Mouse (Mus musculus): ENCODE data around the gene Sh3tc1.

DNA sequence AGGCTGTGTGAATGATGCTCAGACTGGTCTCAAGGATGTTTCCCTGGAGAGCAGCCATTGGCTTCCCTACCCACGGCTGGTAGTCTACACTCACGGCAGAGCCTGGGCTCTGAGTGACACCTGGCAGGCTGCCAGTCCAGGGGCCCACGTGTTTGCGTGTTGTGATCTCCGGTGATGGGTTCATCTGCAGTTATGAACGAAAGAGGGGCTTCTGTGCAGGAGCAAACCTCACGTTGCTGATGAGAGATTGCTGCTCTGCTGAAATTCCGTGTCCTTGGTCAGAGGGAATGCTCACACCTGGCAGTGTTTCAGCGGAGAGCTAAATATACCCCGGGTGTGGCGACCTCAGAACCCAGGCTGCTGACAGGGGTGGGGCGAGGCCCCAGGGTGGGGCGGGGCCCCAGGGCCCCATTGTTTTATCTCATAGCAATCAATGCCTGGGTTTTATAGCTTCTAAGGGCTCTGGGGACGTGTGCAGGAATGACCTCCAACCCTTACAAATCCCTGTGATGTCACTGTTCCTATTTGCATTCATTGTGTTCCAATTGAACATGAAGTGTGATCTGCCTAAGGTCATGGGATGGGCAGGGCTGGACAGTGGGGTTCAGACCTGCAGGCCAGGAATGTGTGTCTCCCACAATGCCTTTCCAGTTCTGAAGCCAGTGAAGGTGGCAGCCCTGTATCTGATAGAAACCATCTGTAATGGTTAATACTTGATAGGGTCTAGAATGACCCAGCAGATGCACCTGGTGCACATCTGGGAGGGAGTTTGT is 31.3 kb upstream of the Sh3tc1 start:
- no peak for TF ChIP-seq CTCF (IDR thresholded peaks at IDR 0.05; ENCODE audit: low read depth)
- no peak for TF ChIP-seq EP300 (IDR thresholded peaks at IDR 0.05; ENCODE audit: low read depth)

All from heart, postnatal 0 days (tissue).